In the genomic region with DNA sequence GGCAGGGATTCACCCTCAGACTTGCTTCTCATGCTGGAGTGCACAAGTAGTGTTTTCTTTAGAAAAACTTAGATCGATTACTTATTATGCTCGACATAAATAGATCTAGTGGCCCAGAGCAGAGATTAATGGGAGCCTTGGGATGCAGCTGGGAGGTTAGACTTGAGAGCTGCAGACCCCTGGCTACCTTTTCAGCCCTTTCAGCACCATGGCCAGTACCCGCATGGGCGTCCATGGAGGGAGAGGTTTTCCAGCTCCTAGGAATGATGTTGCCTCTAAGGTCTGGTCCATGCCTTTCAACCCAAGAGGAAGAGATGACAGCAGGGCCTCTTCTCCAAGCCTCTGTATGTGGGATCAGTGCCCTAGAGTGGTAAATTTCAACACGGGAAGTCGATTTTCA, we compare ENCODE assay signal across 17 mouse cellular contexts.
A peak's percentile ranks its signal among the peaks of the same experiment; 100 is the strongest.
DNase-seq lines count a peak whose midpoint lies in the region; ATAC-seq lines count a peak whose summit lies in the region.
"Had no signal": no experiment of that assay in that cellular context is flagged by ENCODE, and none has a peak within 500 bp of the region (broad histone marks: within the 10 kb centered on the region; RNA-seq: fewer than 3 reads in every experiment).

No protein-coding gene starts in this region.

- no peaks in the 10 kb centered on the region for H3K9me3 ChIP-seq in hindbrain, embryonic 10.5 days
- H3K9me3 ChIP-seq in hindbrain, embryonic 16.5 days (ENCODE audit: control insufficient read depth, low read length), result no peaks in the 10 kb centered on the region
- H3K9me3 ChIP-seq: hindbrain, embryonic 12.5 days; kidney, embryonic 15.5 days; limb, embryonic 13.5 days; lung, embryonic 15.5 days; midbrain, embryonic 12.5 days; neural tube, embryonic 13.5 days had no signal

- DNase-seq in hindbrain, embryonic 10.5 days (ENCODE audit: low spot score), result peak; percentile 42
- DNase-seq in testis, postnatal 10 days (ENCODE audit: low spot score), result peak; percentile 51
- no peak for DNase-seq in testis, postnatal 14 days (ENCODE audit: low spot score)
- peak; percentile 33 for DNase-seq in hindlimb bud, embryonic 11.5 days (ENCODE audit: extremely low spot score, low read depth, low spot score)
- no peak for DNase-seq in ovary, postnatal 10 days (ENCODE audit: low spot score)
- no peak for DNase-seq in layer of hippocampus, postnatal 25 days (ENCODE audit: extremely low spot score in 1 of 2, low spot score in 1 of 2)
- DNase-seq in cerebellum, adult 9-10 months, result no peak
- DNase-seq: cerebellum, postnatal 36 days; layer of hippocampus, postnatal 36 days had no signal

- H3K27me3 ChIP-seq in hindbrain, embryonic 10.5 days (ENCODE audit: insufficient read depth, poor library complexity, severe bottlenecking), result no peaks in the 10 kb centered on the region
- H3K27me3 ChIP-seq in hindbrain, embryonic 16.5 days (replicated peaks; ENCODE audit: control insufficient read depth, insufficient read depth, low read length), result no peaks in the 10 kb centered on the region
- H3K27me3 ChIP-seq: hindbrain, embryonic 12.5 days; kidney, embryonic 15.5 days; limb, embryonic 13.5 days; lung, embryonic 15.5 days; midbrain, embryonic 12.5 days; neural tube, embryonic 13.5 days had no signal

- H3K4me1 ChIP-seq in hindbrain, embryonic 10.5 days (replicated peaks), result 0 out of 2 replicates have a peak, but pooled peaks cover 3% of the 10 kb centered on the region
- no peaks in the 10 kb centered on the region for H3K4me1 ChIP-seq in hindbrain, embryonic 16.5 days (ENCODE audit: control insufficient read depth, insufficient read depth, low read depth, low read length)
- H3K4me1 ChIP-seq: hindbrain, embryonic 12.5 days; kidney, embryonic 15.5 days; limb, embryonic 13.5 days; lung, embryonic 15.5 days; midbrain, embryonic 12.5 days; neural tube, embryonic 13.5 days had no signal

- ATAC-seq in hindbrain, embryonic 16.5 days, result no peak

- WGBS in hindbrain, embryonic 10.5 days, result 57% methylated on average over 6 of the region's 6 CpGs
- 58% methylated on average over 6 of the region's 6 CpGs for WGBS in hindbrain, embryonic 16.5 days

- H3K36me3 ChIP-seq in hindbrain, embryonic 10.5 days, result no peaks in the 10 kb centered on the region
- H3K36me3 ChIP-seq in hindbrain, embryonic 16.5 days (ENCODE audit: control insufficient read depth, insufficient read depth, low read length), result no peaks in the 10 kb centered on the region
- H3K36me3 ChIP-seq: hindbrain, embryonic 12.5 days; kidney, embryonic 15.5 days; limb, embryonic 13.5 days; lung, embryonic 15.5 days; midbrain, embryonic 12.5 days; neural tube, embryonic 13.5 days had no signal

- H3K27ac ChIP-seq in hindbrain, embryonic 10.5 days, result no peak overlapping the region
- H3K27ac ChIP-seq in hindbrain, embryonic 16.5 days (ENCODE audit: low read depth, low read length), result no peak overlapping the region
- H3K27ac ChIP-seq: hindbrain, embryonic 12.5 days; kidney, embryonic 15.5 days; limb, embryonic 13.5 days; lung, embryonic 15.5 days; midbrain, embryonic 12.5 days; neural tube, embryonic 13.5 days had no signal

- no peak overlapping the region for H3K4me2 ChIP-seq in hindbrain, embryonic 16.5 days (ENCODE audit: low read length)
- H3K4me2 ChIP-seq: heart, embryonic 11.5 days; hindbrain, embryonic 12.5 days; kidney, embryonic 15.5 days; limb, embryonic 13.5 days; lung, embryonic 15.5 days; midbrain, embryonic 12.5 days; neural tube, embryonic 13.5 days had no signal

- H3K4me3 ChIP-seq in hindbrain, embryonic 10.5 days, result no peak overlapping the region
- H3K4me3 ChIP-seq in hindbrain, embryonic 16.5 days (ENCODE audit: low read length), result no peak overlapping the region
- H3K4me3 ChIP-seq: hindbrain, embryonic 12.5 days; kidney, embryonic 15.5 days; limb, embryonic 13.5 days; lung, embryonic 15.5 days; midbrain, embryonic 12.5 days; neural tube, embryonic 13.5 days had no signal

- H3K9ac ChIP-seq in hindbrain, embryonic 16.5 days (ENCODE audit: low read depth, low read length), result no peak overlapping the region
- H3K9ac ChIP-seq: hindbrain, embryonic 12.5 days; kidney, embryonic 15.5 days; limb, embryonic 13.5 days; lung, embryonic 15.5 days; midbrain, embryonic 12.5 days; neural tube, embryonic 13.5 days had no signal

Comparison
In these comparisons a context has a peak if more than half of its experiments do, and no peak if none do; other contexts are left out.
1. DNase-seq: peak in hindbrain, embryonic 10.5 days (single experiment), testis, postnatal 10 days (single experiment) and hindlimb bud, embryonic 11.5 days (single experiment); none in testis, postnatal 14 days (single experiment), ovary, postnatal 10 days (single experiment), layer of hippocampus, postnatal 25 days (0 of 2) and cerebellum, adult 9-10 months (single experiment).